Mouse (Mus musculus) gastrocnemius, adult 8-10 months (tissue): ENCODE results near the gene Hes5. TPM values are rescaled to one million over a fixed set of nuclear protein-coding genes. Genes with fewer than 3 reads are reported as not detected.

Experiments used
- DNase-seq, 2 experiments: peaks; one replicate each; pipeline ENCODE4 v3.0.0; 2022; ENCODE audit warnings: low spot score in 2 of 2
- total RNA-seq, 4 experiments: library from RNA; stranded (reverse); gene quantifications; 2 replicates each; pipeline ENCODE4 v1.2.4; 2022

Hes5 gene
- total RNA-seq, 4 experiments from 2014 or later: not detected

DNA sequence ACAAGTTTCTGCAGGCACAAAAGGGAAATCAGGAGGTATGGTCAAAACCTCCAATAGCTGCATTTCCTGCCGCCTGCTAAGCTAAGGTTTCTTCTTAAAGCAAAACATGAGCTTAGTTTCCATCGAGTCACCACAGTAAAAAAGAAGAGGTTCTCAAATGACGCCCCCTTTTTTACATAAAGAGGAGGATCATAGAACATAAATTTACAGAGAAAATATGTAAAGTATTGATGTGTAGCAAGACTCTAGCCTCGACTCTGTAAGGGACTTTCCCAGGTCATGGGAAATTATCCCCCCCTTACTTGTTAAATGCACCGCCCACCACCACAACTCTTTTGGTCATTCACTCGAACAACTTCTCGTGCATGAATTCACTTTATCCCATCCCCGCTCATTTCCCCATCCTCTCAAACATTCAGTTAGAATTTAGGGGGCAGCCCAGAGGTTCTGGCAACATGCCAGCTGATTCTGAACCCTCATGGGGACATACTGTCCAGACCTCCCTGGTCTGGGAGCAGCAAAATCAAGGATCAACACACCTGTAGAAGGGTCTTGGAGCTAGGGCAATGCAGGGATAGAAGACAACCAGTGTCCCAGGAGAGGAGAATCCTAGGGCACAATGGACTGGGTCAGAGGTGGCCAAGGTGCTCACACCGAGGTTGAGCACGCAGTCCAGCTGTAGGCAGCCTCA, 17.9 kb upstream of the Hes5 start:
- no peak for DNase-seq

DNA sequence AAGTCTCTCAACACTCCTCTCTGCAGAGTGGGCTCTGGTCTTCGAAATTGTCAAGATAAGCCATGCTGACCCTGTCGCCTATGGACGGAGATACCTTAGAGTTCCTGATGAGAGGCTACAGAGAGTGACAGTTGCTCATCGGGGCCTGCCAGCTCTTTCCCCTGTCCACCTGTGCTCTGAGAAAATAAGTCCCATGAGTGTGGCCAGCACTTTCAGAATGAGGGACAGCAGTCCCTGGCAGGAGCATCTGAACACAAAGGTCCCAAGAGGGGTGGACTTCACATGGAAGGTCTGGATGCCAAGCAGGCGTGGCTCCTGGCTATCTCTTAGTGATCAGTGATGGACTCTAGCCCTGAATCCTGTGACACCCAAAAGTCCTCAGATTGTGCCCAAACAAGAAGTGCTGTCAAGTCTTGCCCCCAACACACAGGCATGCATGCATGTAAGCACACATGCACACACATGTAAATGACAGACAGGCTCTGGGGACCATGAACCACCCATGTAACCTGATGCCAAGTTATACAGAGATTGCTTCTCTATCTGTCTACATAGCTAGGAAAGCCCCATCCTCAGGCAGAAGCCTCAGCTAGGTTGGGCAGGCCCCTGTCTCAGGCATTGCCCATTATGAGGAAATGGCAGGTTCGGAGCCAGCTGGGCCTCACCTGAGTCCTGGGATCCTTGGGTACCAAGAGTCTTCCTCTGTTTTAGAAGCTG, 17.2 kb upstream of the Hes5 start:
- no peak for DNase-seq

DNA sequence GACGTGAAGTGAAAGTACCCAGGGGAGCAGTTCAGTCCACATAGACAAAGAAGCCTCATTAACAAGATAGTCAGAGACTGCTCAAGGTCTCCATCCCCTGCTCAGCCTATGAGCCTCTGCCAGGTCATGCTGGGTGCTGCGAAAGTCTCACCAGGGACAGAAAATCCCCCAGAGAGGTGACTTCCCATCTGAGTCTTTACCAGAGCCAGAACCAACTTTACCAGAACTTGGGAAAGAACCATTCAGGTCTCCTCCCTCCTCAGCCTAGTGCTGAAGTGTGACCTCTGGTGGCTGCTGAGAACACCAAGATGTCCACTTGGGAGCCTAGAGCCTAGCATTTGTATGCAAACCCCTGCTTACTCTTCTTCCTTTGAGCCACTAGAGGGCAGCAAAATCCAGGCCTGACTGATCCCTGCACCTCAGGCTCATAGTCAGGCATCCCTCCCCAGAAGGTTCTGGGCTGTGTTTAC, 16.6 kb upstream of the Hes5 start:
- DNase-seq: peak; percentile 41 to 53

DNA sequence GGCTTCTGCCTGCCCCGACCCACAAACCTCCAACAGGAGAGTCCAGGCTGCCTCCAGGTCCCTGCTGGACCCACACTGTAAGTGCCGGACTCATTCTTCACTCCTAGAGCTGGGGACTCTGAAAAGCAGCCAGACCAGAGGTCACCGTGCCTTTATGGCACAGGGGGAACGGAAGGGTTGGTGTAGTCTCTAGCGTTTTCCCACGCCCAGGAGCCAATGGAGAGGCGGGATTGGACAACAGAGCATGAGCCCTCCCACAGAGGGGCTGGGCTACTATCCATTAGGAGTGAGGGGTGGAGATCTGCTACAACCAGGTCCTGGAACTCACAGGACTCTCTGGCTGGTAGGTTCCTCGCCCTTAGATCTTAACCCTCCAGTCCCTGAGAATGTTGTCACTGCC, 14.4 kb upstream of the Hes5 start:
- peak; percentile 39 to 41 for DNase-seq

DNA sequence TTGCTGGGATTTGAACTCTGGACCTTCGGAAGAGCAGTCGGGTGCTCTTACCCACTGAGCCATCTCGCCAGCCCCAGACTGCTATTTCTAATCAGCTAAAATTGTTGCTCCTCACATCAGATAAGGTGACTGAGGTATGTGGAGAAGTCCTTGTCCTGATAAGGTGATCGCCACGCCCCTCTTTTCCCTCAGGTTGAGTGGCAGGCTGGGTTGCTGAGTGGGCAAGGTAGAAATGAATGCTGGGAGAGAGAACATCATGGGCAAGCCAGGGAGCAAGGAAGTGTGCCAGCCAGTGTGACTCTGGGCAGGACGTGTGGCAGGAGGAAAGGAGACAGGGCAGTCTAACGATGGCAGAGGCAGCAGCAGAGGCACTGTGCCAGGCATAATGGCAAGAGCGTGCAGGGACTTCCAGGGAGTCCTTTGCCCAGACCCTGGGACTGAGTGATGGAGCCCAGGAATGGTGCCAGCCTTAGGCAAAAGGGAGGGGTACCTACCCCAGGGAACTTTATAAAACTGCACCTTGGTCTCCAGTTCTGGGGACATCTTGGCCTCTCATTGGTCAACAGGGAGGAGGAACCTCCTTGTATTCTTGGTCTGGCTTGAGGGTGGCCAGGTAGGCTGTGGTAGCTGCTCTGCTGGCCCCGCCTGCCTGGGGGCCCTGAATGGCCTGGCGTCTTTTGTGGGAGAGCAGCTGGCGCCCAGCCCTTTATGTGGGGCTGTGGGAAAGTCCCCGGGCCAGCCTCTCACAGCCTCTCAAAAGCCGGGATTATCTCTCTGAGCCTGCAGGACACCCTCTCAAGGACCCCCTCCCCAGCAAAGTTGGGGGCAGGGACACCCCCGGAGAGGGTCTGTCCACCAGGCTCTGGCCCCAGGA, 12.4 kb upstream of the Hes5 start:
- no peak for DNase-seq

DNA sequence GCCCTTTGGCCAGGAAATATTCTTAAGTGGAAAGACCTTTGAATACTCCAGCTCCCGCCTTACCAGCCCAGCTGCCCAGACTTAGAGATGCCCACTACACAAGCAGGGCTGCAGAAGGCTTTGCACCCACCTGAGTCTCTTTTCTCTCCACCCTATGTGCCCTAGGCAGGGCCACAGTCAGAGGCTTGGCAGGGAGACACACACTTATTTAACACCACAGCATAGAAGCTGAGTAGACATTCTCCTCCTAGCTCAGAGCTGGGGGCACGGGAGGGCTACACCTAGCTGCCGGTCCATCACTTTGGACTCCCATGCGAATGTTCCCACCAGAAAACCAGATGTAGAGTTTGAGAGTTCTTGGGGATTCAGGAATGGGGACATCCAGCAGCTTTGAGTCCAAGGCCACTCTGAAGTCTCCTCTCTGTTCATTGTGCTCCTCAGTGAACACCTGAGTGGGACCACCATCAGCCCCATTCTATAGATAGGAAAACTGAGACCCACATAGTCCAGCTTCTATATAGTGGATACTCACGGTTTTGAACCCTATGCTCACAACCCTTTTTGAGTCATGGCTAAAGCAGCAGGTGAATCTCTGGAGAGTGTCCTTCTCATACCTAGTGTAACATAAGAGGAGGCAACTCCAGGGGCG, 11.7 kb upstream of the Hes5 start:
- DNase-seq: no peak

DNA sequence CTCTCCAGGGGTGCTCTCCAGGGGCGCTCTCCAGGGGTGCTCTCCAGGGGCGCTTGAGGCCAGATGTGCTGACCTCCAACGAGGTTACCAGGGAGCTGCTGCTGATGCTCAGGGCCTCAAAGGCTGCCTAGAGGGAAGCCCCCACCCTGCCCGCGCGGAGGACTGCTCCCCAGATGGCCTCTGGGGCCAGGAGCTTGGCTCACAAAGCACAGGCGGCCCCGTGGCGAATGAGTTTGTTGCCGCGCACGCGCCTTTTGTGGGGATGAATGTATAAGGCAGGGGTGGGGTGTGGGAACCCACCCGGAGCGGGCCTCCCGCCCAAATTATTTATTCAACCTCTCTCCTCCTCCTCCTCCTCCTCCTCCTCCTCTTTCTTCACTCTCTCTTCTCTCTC, 11.1 kb upstream of the Hes5 start:
- DNase-seq: no peak

DNA sequence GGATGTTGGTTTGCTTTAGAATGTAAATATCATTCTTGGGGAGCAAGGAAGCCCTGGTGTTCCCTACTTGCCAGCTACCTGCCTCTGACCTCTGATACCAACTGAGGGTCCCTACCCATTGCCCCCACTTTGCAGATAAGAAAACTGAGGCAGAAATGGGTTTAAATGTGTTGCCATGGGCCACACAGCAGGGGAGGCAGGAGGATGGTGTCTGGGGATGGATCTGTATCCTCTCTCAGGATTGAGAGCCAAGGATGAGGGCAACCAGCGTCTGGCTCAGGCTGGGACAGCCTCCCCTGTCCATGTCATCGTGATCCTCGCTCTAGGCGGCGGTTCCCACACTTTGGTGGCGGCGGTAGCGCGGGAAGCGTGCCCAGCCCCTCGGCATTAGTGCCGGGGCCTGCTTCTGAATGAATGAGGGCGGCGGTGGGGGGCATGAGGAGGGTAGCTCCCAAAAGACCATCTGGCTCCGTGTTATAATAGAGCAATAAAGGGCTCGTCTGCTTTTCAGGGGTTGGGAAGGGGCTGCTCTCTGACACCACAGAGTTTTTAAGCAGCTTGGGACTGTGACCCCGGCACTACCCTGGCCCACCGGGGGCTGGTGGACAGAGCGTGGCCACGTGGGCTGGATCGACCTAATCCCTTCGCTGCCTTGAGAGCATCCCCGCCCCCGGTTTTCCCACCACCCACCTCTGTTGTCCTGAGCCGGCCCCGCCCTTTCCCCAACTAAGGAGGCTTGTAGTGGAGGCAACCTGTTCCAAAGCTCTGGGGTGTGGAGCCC, 8.1 kb upstream of the Hes5 start:
- DNase-seq: no peak

DNA sequence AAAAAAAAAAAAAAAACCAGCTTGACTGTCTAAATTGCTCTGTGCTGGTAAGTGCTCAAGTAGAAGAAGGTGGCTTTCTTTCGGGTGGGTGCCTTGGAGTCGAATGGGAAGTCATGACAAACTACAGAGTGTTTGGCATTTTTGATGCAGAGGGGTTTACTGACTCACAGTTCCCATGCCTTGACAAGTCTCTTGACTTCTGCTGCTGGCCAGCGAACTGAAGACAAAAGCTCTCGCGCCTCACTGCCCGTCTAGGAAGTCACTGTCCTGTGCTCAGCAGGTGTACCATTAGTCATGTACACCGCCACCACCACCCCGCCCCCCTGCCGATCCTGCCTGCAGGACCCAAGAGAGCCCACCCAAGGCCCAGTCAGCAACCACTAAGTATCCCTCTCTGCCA, 4.1 kb upstream of the Hes5 start:
- no peak for DNase-seq

DNA sequence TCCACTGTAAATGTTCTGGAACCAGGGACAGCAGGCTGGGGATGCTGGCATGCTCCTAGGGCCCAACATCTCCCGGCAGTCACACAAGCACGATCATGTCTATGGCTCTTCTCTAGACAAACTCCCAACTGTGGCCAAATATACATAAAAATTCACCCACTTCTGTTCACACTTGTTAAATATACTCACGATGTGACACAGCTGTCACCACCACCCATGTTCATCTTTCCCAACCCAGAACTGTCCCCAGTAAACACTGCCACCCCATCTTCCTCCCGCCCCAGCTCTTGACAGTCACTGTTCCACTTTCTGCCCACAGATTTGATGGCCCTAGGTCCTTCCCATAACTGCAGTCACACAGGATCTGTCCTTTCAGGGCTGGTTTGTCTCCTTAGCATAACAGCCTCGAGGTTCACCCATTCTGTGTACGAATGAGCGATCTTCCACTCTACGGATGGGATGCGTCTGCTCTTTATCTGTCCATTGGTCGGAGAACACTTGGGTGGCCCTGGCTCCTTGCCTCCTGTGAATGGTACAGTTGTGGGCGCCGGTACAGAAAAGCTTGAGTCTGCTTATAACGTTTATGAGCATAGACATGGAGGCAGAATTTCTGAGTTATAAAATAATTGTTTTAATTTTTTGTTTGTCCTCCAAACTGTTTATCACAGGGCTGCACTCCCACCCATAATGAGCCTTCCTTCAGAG, 3.3 kb upstream of the Hes5 start:
- DNase-seq: no peak

DNA sequence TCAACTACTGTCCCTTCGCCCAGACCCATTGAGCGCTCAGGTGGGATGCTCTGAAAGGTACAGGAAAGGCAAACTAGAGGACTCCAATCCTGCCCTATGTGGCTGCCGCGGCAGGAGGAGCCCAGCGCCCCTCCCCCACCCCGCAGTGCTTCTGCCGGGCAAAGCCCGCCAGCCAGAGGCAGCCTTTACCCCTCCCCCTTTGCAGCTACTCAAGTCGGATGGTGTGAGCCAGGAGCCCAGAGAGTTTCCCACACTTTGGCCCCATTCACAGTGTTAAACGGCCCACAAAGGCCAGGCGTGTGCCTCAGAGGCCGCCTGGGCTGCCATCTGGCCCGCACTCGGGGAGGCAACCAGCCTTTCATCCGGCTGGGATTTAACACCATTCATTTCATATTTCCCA, 2.6 kb upstream of the Hes5 start:
- DNase-seq: no peak

DNA sequence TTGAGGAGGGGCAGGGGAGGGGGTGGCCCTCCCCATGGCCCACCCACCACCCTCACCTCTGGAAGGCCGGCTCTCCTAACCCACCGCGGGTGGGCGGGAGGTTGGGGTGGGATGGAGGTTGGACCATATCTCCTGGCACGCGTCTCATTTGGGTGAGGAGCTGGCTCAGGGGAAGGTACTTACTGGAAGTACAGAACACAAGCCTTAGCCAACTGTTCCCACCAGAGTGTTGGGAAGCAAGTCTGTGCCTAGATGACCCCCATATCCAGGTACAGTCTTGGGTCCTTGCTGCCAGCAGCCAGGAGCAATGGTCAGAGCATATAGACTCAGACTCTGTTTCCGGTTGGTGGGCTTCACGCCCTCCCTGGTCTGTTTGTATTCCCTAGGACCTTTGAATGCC, 2.1 kb upstream of the Hes5 start:
- no peak for DNase-seq

DNA sequence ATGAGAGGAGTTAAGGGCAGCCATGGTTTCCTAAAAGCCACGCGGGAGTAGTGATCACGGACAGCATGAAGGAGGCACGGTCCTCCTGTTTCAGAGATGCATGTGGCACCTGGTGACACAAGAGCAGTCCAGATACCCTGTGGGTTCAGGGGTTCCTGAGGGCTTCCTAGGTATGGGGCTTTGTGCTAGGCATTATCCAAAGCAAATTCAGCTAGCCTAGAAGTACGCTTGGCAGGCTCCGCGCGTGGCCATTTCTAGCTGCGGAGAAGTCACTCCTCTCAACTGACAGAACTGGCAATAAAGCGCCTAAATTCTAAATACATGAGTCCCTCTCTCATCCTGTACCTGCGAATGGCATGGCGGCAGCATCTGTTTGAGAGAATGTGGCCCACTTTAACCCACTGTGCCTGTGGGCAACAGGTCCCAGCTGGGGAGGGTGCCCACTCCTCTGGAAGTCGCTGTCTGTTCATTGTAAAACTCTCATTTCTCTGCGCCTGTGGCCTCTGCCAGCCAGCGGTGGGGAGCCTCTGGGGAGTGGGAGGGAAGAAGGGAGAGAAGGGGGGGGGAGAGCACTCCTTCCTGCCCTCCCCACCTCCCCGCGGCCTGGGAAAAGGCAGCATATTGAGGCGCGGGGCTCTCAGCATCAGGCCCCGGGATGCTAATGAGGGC, 568 bp upstream of the Hes5 start:
- DNase-seq: no peak

DNA sequence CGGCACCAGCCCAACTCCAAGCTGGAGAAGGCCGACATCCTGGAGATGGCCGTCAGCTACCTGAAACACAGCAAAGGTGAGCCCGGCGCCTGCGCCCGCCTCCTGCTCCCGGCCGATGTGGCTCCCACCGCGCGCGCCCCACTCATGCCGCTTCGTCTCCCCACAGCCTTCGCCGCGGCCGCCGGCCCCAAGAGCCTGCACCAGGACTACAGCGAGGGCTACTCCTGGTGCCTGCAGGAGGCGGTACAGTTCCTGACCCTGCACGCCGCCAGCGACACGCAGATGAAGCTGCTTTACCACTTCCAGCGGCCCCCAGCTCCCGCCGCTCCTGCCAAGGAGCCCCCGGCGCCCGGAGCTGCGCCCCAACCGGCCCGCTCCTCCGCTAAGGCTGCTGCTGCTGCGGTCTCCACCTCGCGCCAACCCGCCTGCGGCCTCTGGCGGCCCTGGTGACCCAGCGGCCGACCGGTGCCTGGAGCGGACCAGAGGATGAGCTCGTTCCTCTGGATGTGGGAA, 559 bp downstream of the Hes5 start:
- no peak for DNase-seq

DNA sequence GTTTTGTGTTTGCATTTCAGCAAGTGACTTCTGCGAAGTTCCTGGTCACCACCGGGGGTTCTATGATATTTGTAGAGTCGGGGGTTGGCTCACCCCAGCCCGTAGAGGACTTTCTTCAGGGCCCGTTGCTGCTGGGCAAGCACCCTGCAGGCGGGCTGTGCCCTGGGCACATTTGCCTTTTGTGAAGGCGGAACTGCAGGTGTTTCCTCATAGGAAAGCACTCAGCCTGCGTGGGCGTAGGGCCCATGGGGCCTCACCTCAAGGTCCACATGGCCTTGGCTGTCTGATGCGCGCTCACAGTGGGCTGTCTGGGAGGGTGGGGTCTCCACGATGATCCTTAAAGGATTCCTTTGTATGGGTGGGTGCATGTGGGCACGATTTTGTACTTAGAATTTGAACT, 1.2 kb downstream of the Hes5 start:
- no peak for DNase-seq

DNA sequence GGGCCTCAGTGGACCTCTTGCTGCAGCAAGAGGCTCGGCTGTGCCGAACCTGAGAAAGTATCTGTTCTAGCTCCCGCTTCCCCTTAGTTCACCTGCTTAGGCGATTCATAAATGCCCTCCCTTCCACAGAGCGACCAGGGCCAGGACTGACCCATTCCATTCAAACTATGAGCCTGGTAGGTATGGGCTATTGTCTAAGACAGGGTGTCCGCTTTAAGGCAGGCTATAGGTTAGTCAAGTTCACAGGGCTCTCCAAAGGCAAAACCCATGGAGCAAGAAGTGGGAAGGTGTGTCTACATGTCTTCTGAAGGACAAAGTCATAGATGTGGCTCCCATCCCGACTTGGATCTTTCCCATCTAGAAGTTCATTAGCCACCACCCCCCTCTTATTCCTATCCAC, 2.0 kb downstream of the Hes5 start:
- DNase-seq: no peak

DNA sequence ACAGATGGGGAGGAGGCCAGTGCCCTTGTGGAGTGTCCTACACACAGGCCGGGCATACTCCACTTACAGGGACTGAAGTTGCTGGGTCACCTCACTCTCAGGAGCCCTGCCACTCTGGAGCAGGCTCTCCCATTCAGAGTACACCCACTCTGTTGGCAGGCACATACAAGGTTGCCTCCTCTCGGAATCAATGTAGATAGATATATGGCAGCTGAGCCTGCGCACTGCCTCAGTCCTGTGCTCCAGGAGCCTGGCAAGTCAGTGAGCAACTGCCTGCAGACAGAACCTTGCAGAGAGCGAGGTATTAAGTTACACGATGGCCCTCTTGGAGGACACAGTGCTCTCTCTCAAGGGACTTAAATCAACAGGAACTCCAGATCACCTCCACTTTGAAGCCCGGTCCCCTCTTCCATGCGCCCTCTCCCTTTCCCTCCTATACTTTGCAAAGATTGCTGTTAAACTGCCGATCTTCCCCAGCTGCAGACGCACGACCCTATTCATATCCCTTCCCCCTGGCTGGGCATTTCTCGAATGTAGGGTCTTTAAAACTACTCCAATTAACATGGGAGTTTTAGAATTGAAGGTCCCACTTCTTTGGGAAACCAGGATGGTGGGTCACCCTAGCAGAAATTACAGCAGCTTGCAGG, 2.6 kb downstream of the Hes5 start:
- peak in 1 of 2 experiments; percentile 30 for DNase-seq

DNA sequence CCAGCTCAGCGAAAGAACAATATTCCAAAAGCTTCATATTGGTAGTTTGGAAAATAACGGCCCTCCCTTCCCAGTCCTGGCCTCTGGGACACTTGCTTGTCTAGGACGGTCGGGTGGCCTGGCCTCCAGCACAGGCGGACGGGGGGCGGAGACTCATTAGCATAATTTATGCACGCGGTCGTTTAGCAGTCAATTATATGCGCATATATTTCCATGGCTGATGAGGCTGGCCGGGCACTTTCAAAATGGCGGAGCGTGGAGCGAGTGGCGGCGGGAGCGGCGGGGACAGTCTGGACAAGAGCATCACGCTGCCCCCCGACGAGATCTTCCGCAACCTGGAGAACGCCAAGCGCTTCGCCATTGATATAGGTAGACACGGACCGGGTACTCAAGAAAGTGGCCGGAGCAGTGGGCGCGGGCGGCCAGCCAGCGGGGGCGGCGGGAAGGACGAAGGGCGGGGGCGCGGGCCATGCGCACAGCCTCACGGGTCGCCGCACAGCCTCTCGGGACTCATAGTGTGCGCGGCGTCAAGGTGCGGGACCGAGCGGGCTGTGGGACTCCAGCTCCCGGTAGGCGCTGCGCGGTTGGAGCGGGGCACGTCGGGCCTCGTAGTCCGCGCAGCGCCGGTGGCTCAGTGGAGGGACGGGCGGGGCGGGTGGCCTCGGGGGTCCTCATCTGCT, 3.3 kb downstream of the Hes5 start, which contains the start of gene Pank4:
TSS of gene Pank4 (plus strand) at position 223 of the 680 bp plus-strand sequence.
- peak; percentile 90 for DNase-seq
